Mouse (Mus musculus) fibroblast of lung, adult 2 months (primary cell): ENCODE data around the gene Mthfd2l.

Source experiments
- DNase-seq: peaks from one replicate; pipeline ENCODE4 v3.0.0-alpha.2; 2011; ENCODE audit warnings: low read depth

Mthfd2l gene

DNA sequence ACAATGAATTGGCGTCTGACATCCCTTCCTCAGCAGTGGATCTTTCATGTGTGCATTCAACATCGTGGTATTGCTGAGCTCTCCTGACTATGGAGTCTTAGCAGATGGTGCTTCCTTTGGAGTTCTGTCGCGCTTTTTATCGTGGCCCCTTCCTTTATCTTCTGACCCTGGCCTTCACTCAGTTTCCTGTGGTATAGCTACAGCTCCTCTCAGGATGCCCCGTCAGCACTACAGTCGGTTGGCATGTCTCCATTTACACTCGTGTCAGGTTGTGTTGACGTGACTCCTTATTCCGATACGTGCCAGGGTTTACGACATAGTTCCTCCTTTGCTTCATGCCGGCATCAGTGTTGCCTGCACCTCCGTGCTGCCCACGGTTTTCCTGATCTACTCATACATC, 18.6 kb downstream of the Mthfd2l start:
- no peak for DNase-seq

- peak; percentile 18 for DNase-seq
Measured at GRCm38 (mm10) chr5:90951475-90951874, 20.6 kb downstream of the Mthfd2l start.

- peak; percentile 13 for DNase-seq
Measured at GRCm38 (mm10) chr5:90952731-90953481, 22.0 kb downstream of the Mthfd2l start.

GRCm38 (mm10) chr5:90964316-90964715, 33.4 kb downstream of the Mthfd2l start:
- DNase-seq = no peak

GRCm38 (mm10) chr5:90964764-90965163, 33.8 kb downstream of the Mthfd2l start:
- DNase-seq = no peak

- no peak for DNase-seq
Measured at GRCm38 (mm10) chr5:90965386-90965785, 34.5 kb downstream of the Mthfd2l start.

- DNase-seq = peak; percentile 28
Measured at GRCm38 (mm10) chr5:90977244-90977643, 46.3 kb downstream of the Mthfd2l start.

DNA sequence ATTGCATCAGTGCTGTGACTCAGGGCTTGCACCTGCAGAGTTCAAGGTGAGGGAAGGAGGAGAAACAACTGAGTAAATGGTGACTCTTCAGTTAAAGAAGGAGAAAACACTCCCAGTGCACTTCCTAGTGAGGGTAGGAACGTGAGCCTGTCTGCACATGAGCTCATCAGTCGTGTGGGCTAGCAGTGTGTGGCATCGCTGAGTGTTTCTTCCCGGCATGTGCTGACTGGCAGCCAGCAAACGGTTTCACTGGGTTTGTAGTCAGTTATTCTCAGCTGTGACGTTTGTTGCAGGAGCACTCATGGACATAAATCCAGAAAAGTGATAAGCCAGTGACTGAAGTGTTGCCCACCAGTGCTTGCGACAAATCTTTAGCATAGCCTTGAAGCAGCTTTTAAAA, 49.4 kb downstream of the Mthfd2l start:
- DNase-seq = no peak

DNA sequence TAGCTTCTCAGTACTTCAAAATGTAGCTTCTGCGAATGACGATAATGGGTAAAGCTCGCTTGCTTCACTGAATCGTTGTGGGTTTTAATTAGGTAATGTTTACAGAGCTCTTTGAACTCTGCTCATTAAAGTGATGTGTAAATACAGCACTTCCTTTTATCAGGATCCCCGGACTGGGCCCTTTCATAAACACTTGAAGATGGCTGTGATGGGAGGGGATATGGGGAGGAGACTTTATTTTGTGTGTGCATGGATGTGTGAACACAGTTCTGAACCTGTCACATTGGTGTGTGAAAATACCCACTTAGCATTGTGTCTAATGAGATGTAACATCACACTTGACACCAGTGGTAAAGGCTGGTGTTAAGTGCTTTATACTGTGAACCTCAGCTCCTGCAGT, 56.7 kb downstream of the Mthfd2l start:
- DNase-seq = no peak

DNA sequence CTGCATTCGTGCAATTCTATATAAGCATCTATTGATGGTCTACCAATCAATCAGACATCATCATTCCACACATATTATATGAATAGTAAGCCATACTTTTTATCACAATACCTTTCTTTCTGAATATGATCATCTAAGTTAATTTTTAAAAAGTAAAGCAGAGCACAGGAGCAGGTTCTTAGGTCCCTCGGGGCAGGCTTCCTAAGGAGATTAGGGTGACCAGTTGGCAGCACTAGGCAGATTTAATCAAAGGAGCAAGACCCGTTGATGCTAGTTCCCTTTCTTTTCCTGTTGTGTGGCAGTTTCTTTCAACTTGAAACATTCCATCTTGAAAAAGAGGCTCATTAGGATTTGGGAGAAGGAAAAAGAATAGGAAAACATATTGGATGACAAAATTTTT, 57.2 kb downstream of the Mthfd2l start:
- no peak for DNase-seq

GRCm38 (mm10) chr5:90988592-90988991, 57.7 kb downstream of the Mthfd2l start:
- DNase-seq = no peak

DNA sequence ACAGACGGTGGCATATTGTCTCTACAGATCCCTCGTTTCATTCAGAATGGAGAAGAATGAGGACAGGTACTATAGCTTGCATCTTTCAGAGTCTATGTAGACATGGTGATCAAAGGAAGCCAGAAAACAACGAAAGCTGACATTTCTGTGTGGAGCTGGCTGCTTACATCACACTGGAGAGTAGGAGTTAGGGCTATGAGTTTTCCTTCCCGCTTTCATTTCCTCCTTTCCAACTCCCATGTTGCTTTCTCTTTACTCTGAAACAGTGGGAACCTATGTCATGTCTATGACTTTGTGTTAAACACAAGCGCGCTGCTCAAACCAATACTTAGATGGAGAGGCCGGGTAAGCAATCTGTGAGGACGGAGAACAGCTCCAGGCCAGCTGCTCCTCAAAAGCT, 69.0 kb downstream of the Mthfd2l start:
- DNase-seq = no peak

GRCm38 (mm10) chr5:91015216-91015615, 84.3 kb downstream of the Mthfd2l start:
- no peak for DNase-seq

DNA sequence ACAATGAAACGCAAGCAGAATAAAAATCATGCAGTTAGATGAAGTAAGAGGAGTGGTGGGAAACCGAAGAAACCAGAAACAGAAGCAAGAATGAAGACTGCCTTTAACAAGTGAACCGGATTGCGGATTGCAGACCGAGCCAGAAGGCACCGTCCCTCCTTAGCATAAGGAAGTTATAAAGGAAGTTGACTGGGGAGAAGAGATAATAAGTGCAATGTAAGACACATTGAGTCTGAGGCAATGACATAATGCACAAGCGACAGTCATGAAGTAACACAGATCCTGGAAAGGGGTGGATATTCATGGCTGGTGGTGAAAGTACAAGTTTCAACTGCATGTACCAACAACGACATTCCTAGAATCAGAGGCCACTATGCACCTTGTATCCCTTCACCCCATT, 92.2 kb downstream of the Mthfd2l start:
- no peak for DNase-seq

DNA sequence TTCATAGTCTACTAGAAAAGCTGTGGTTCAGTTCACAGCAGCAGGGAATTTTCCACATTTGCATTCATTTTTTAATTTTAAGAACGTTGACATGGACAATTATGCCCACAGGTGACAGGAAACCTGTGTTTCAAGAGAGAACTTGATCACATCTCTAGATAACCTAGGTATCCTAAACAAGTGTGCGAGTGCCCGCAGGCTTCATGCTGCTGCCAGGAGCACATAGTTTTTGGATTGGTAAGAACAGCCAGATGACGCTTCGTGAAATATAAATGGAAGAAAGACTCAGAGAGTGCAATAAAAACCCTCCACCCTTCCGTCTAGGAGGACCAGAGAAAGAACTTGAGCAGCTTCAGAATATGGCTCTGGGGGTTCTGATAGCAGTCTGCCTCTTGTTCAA, 96.2 kb downstream of the Mthfd2l start, which contains the start of gene Epgn:
Gene Epgn (plus strand): TSS at position 301 of the 400 bp plus-strand sequence.
- no peak for DNase-seq

DNA sequence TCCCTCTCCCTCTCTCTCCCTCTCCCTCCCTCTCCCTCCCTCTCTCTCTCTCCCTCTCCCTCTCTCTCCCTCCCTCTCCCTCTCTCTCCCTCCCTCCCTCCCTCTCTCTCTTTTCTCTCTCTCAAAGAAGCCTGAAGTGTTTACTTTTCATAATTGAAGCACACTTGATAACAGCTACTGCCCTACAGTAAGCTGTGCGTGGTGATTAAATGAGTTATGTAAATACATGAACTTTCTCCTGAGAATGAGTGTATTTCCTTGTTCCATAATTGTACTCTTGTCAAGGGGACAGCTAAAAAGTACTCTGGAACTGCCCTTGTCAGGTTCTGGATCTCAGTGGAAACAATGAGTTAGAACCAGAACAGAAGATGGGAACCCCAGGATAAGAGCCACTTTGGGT, 96.9 kb downstream of the Mthfd2l start:
- no peak for DNase-seq

- no peak for DNase-seq
Measured at GRCm38 (mm10) chr5:91030629-91031028, 99.7 kb downstream of the Mthfd2l start.

DNA sequence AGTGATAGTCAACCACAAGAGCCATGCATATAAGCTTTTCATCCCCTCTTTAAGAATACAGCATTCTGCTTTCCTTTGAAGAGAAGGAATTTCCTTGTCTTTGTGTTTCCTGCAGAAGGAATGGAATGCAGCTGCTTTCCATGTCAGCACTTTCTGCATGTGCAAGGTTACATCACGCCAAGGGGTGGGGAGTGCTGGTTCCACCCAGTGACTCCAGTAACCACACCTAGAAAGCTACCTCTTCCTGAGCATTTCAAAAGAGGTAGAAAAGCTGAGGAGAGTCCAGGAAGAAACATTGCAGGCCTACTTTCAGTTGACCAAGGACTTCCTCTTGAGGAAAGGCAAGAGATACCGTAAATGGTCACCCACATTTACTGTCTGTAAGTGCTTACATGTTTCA, 104.4 kb downstream of the Mthfd2l start:
- no peak for DNase-seq

- peak; percentile 72 for DNase-seq
Measured at GRCm38 (mm10) chr5:91036628-91037027, 105.7 kb downstream of the Mthfd2l start.

DNA sequence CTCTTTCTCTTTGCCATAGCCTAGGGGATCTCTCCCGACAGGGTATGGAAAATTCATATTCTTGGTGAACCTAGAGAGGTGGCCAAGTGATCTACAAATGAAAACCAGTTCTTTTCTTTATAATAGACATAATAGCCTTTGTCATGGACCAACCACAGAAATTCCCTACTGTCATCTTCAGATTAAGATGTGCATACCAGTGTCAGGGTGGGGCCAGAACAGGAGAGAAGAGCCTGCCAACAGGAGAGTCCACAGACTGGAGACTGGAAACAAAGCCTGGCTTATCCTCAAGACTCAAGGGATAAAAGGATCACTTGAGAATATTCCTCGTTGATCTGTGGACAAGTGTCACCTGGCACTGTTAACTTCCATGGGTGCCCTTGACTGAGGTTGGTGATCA, 106.8 kb downstream of the Mthfd2l start:
- no peak for DNase-seq

GRCm38 (mm10) chr5:91038547-91038946, 107.6 kb downstream of the Mthfd2l start:
- DNase-seq = peak; percentile 26

GRCm38 (mm10) chr5:91038963-91039362, 108.0 kb downstream of the Mthfd2l start:
- DNase-seq = no peak

DNA sequence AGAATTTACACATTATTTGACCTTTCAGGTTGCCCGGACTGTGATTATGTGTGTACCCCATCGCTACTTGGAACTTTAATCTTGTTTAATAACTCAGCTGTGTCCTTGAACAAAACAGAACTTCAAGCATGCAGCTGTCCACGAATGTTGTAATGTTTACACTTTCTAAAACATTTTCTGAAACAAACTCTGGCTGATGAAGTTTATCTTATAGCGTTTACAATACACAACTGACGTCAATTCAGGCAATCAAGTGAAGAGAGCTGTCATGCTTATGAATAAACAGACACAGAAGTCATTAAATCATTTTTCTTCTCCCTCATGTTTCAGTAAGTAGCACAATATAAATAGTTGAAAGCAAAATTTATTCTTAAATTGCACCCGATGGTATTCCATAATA, 117.1 kb downstream of the Mthfd2l start:
- DNase-seq = no peak

- no peak for DNase-seq
Measured at GRCm38 (mm10) chr5:91048397-91048796, 117.5 kb downstream of the Mthfd2l start.
